Mouse (Mus musculus) liver, embryonic 11.5 days (tissue): ENCODE data around the gene Srgap2. TPM values are rescaled to one million over a fixed set of nuclear protein-coding genes. Genes with fewer than 3 reads are reported as not detected.
"Not testable (repeated sequence)": the region's sequence is repeated elsewhere in the genome, so short reads cannot be mapped to it uniquely, and the experiment has no call there.

Experiments used
- ATAC-seq: fragments of 200-750 bp; cut with Nextera tagmentation; replicated peaks from 2 replicates; pipeline ENCODE4 v1.8.0; 2017; ENCODE audit warnings: moderate number of reproducible peaks, mild to moderate bottlenecking, moderate TSS enrichment, moderate library complexity; ENCODE audit not compliant: low FRiP score
- DNase-seq: peaks from one replicate; pipeline ENCODE4 v3.0.0-alpha.2; 2017; ENCODE audit warnings: low spot score
- H3K27ac ChIP-seq: fragments of 300-500 bp; sonication (generic); 2 replicates; pipeline ENCODE4 v1.5.1; 2014; ENCODE audit warnings: mild to moderate bottlenecking, low read depth, low read length, control low read depth
- H3K27me3 ChIP-seq: fragments of 300-500 bp; sonication (generic); replicated peaks from 2 replicates; pipeline ENCODE4 v1.6.1; 2014; ENCODE audit warnings: low read length, mixed read lengths; ENCODE audit not compliant: control insufficient read depth, insufficient read depth
- H3K36me3 ChIP-seq: fragments of 300-500 bp; sonication (generic); 2 replicates; pipeline ENCODE4 v1.6.1; 2014; ENCODE audit warnings: mild to moderate bottlenecking, low read length, moderate library complexity, mixed read lengths; ENCODE audit not compliant: control insufficient read depth, insufficient read depth
- H3K4me1 ChIP-seq: fragments of 300-500 bp; sonication (generic); replicated peaks from 2 replicates; pipeline ENCODE4 v1.6.1; 2014; ENCODE audit warnings: low read length, mixed read lengths; ENCODE audit not compliant: control insufficient read depth, insufficient read depth
- H3K4me2 ChIP-seq: fragments of 300-500 bp; sonication (generic); 2 replicates; pipeline ENCODE4 v1.6.1; 2014; ENCODE audit warnings: mild to moderate bottlenecking, control low read depth, moderate library complexity
- H3K4me3 ChIP-seq: fragments of 300-500 bp; sonication (generic); 2 replicates; pipeline ENCODE4 v1.5.1; 2014; ENCODE audit warnings: low read depth, low read length, control low read depth
- H3K9ac ChIP-seq: fragments of 300-500 bp; sonication (generic); 2 replicates; pipeline ENCODE4 v1.6.1; 2014; ENCODE audit warnings: low read depth, low read length, control low read depth
- H3K9me3 ChIP-seq: fragments of 300-500 bp; sonication (generic); 2 replicates; pipeline ENCODE4 v1.6.1; 2016; ENCODE audit warnings: low read length, inconsistent platforms, mixed read lengths; ENCODE audit not compliant: control insufficient read depth
- WGBS: fragments of 180-500 bp; shearing (Covaris S2); extraction: QIAGEN DNeasy Blood & Tissue Kit; methylation state at CpG from one replicate; pipeline ENCODE4 v1.1.7; 2014; 5-methylcytosine and 5-hydroxymethylcytosine counted together
- polyA plus RNA-seq: library from polyadenylated mRNA; unstranded; fragments of >200 nt; fragmentation: Nextera tagmentation; extraction: Ambion mirVana; gene quantifications from 2 replicates; pipeline ENCODE4 v1.2.1, GENCODE M21; 2014

Srgap2 gene
- 16.1 and 17.3 TPM in 2 replicates for polyA plus RNA-seq

DNA sequence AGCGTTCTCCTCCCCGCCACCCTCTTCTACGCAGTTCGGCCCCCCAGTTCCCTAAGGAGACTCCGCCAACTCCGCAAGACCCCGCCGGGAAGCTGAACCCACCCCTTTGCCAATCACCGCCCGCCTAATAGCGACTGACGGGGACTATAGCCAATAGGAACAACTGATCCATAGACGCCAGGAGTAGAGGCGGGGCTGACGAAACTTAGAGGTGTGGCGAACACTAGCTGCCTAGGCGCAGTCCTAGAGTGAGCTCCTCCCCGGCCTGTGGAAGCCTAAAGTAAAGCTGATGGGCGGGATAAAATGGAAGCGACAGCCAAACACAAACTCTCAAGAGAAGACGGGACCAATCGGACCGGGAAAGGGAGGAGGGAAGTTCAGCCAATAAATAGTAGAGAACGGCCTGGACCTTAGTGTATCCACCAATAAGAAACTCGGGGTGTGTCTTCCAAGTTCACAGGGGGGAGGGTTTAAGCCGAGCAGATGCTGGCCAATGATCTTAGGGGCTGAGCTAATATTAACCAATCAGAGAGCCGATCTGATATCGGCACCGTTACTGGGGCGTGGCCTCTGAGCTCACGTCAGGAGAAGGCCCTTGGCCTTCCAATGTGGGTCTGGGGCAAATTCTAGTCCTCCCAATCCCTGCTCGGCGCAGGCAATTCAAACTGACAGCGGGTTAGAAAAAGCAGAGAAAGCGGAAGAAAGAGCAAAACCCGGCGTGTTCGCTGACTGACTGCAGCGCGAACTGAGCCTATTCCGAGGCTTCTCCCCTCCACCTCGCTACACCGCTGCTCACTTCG, at the start of gene Srgap2, which contains the start of gene Fam72a:
Srgap2 (minus strand) TSS at position 72 of the 800 bp plus-strand sequence.
Fam72a (plus strand) TSS at position 623 of the 800 bp plus-strand sequence.
- Histone ChIP-seq H3K27me3 (no peaks in the 10 kb centered on the region), H3K4me2 (peak within 1 kb of the TSS; percentile 99), H3K4me1 (peaks cover 37% of the 10 kb centered on the region), H3K9me3 (no peaks in the 10 kb centered on the region), H3K27ac (peak within 1 kb of the TSS; percentile 96), H3K4me3 (peak within 1 kb of the TSS; percentile 80), H3K36me3 (peaks cover 2% of the 10 kb centered on the region; the same call in 1 of the 2 replicates), H3K9ac (peak within 1 kb of the TSS; percentile 77)
- DNase-seq (peak; percentile 92), ATAC-seq (peak; percentile 93)
- under 1% methylated on average over 44 of the region's 44 CpGs for WGBS

DNA sequence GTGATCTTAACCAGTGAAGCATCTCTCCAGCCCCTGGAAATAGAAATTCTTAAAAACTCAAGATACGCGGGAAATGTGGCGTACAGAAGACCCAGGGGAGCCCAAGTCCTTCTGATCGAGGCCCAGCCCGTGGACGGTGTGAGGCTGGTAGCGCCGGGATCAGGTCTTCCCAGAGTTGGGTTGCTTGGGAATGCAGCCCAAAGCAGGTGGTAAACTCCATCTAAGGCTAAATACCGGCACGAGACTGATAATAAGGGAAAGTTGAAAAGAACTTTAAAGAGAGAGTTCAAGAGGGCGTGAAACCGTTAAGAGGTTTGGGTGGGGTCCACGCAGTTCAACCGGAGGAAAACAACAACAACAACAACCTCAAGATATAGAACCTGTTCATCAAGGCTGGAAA, 46.6 kb upstream of the Srgap2 start:
- ATAC-seq (peak; percentile 81), DNase-seq (no peak)
- no peaks in the 10 kb centered on the region for H3K36me3 ChIP-seq
- no peaks in the 10 kb centered on the region for H3K27me3 ChIP-seq
- H3K9me3 ChIP-seq, result no peaks in the 10 kb centered on the region
- H3K9ac ChIP-seq, result no peak overlapping the region
- H3K4me2 ChIP-seq, result no peak overlapping the region
- WGBS, result 89% methylated on average over 14 of the region's 14 CpGs
- no peak overlapping the region for H3K27ac ChIP-seq
- no peaks in the 10 kb centered on the region for H3K4me1 ChIP-seq
- no peak overlapping the region for H3K4me3 ChIP-seq

DNA sequence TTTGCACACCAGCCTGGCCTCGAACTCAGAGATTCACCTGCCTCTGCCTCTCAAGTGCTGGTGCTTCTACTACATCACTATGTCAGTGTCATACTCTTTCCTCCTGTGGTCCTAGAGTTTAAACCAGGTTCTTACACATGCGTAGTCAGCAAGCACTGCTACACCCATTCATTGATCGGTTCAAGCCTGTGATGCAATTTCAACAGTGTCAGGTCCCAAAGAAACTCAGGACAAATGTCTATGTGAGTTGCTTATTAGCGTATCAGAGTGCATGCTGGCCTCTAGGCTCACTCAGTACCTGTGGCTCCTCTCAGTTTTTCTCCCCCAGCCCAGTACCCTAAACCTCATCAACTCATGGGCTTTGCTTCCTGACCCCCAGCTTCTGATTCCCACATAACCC, 43.2 kb upstream of the Srgap2 start:
- no peaks in the 10 kb centered on the region for H3K9me3 ChIP-seq
- no peak overlapping the region for H3K27ac ChIP-seq
- H3K4me3 ChIP-seq, result no peak overlapping the region
- ATAC-seq (no peak), DNase-seq (no peak)
- H3K9ac ChIP-seq, result no peak overlapping the region
- H3K36me3 ChIP-seq, result no peaks in the 10 kb centered on the region
- no peak overlapping the region for H3K4me2 ChIP-seq
- WGBS, result 84% methylated on average over 4 of the region's 4 CpGs
- H3K27me3 ChIP-seq, result no peaks in the 10 kb centered on the region
- H3K4me1 ChIP-seq, result no peaks in the 10 kb centered on the region

DNA sequence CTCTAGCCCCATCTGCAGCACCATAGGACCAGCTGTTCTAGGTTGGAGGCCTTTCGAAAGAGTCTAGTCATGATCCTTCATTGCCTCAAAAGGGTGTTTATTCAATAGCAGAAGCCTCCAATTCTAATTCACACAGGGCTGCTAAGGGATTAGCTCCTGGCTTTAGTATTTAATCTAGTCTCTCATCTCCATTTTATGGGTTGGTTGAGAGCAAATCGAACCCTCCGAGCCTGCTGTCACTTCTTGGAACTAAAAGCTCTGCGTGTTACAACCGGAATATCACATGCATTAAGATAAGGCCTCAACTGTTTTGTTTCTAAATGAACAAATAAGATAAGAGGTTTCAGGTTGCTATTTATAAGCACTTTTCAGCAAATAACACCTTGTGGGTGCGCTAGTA, 42.6 kb upstream of the Srgap2 start:
- Histone ChIP-seq H3K36me3 (no peaks in the 10 kb centered on the region), H3K4me2 (no peak overlapping the region), H3K4me3 (no peak overlapping the region), H3K9ac (no peak overlapping the region), H3K27ac (no peak overlapping the region), H3K9me3 (no peaks in the 10 kb centered on the region), H3K27me3 (no peaks in the 10 kb centered on the region), H3K4me1 (no peaks in the 10 kb centered on the region)
- DNase-seq, result no peak
- no peak for ATAC-seq
- 80% methylated on average over 6 of the region's 6 CpGs for whole genome bisulfite sequencing

DNA sequence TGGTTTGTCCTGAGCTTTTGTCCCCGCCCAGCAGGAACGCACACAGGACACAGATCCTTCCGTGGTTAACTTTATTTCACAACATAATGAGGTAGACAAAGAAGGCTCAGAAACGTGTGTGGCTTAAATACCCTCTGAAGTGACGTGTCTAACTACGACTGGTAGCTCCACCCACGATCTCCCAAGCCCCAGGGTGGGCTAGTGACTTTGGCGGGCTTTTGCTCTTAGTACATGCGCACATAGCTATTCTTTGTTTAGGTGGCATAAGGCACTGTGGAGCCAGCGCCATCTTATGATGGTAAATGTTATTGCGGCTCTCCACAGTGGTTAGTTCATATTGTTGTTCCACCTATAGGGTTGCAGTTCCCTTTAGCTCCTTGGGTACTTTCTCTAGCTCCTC, 38.9 kb upstream of the Srgap2 start:
- H3K4me2 ChIP-seq, H3K36me3 ChIP-seq, H3K4me3 ChIP-seq, H3K4me1 ChIP-seq, H3K27me3 ChIP-seq, H3K9me3 ChIP-seq, H3K9ac ChIP-seq, DNase-seq, H3K27ac ChIP-seq: not testable (repeated sequence)
- peak; percentile 63 for ATAC-seq
- WGBS, result 37% methylated on average over 11 of the region's 11 CpGs

DNA sequence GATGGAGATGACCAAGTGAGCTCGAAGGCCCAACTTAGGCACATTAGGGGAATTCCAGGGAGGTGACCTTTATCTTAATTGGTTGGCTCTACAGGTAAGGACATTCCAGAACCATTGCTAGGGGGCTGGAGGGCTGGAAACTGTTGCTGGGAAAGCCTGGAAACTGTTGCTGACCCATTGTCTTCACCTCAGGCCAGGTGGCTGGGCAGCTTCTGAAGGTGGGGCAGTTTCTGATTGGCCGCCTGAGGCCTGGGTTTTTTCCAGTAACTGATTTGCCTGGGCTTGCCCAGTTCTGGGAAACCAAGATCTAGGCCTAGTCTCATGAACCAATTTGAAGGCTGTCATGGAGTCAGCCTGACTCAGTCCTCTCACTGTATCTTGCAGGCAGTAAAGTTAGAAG, 34.9 kb upstream of the Srgap2 start:
- Histone ChIP-seq H3K4me1 (no peaks in the 10 kb centered on the region), H3K27me3 (no peaks in the 10 kb centered on the region), H3K4me3 (no peak overlapping the region), H3K9me3 (no peaks in the 10 kb centered on the region), H3K9ac (no peak overlapping the region), H3K27ac (no peak overlapping the region), H3K36me3 (no peaks in the 10 kb centered on the region), H3K4me2 (no peak overlapping the region)
- ATAC-seq (no peak), DNase-seq (no peak)
- WGBS, result 90% methylated on average over 2 of the region's 2 CpGs

DNA sequence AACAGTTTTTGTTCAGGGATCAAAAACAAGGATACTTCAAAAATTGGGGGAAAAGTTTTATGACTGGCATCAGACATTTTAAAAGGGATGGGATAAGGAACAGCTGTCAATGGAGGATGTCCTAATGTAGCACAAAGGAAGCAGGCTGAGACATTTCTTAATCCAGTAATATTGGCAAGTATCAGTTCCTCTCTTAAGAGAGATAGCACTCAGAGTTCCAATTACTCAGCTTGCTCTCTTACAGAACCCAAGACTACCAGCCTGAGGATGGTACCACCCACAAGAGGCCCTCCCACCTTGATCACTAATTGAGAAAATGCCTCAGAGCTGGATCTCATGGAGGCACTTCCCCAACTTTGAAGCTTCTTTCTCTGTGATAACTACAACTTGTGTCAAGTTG, 33.3 kb upstream of the Srgap2 start:
- ATAC-seq (no peak), DNase-seq (no peak)

DNA sequence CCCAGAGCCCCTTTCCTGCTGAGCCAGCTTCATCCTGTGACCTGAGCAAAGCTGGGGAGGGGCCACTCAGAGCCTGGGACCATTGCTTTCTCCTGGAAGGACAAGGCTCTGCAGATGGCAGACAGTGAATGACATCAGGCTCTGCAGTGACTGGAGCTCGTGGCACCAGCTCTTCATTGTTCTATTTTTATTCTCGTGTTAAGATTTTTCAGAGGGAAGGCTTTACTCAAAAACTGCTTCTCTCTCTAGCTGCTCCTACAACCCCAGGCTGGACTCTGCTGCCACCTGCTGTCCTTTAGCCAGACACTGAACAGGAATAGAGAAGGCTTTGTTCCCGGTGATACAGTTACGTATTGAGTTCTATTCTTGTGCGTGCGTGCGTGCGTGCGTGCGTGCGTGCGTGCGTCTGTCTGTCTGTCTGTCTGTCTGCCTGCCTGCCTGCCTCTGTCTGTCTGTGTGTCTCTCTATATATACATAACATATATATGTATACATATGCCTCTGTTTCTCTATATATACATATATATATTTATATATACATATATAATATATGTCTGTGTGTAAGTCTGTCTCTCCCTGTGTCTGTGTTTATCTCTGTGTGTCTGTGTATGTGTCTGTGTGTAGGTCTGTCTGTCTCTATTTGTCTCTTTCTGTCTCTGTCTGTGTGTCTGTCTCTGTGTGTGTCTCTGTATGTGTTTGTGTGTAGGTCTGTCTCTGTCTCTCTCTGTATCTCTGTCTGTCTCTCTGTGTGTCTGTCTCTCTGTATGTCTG, 28.1 kb upstream of the Srgap2 start:
- H3K4me2 ChIP-seq, result no peak overlapping the region
- no peaks in the 10 kb centered on the region for H3K9me3 ChIP-seq
- DNase-seq (peak; percentile 64), ATAC-seq (peak; percentile 77)
- no peaks in the 10 kb centered on the region for H3K27me3 ChIP-seq
- H3K4me3 ChIP-seq, result no peak overlapping the region
- H3K9ac ChIP-seq, result no peak overlapping the region
- WGBS, result 25% methylated on average over 13 of the region's 13 CpGs
- no peaks in the 10 kb centered on the region for H3K36me3 ChIP-seq
- H3K27ac ChIP-seq, result no peak overlapping the region
- H3K4me1 ChIP-seq, result no peaks in the 10 kb centered on the region

More for the DNA sequence above, 33.3 kb upstream of the Srgap2 start:
- Histone ChIP-seq H3K27ac (no peak overlapping the region), H3K4me2 (no peak overlapping the region), H3K36me3 (no peaks in the 10 kb centered on the region), H3K9ac (no peak overlapping the region), H3K9me3 (no peaks in the 10 kb centered on the region), H3K27me3 (no peaks in the 10 kb centered on the region), H3K4me1 (no peaks in the 10 kb centered on the region), H3K4me3 (no peak overlapping the region)
